Mouse (Mus musculus) lung, postnatal 0 days (tissue): ENCODE measurements around the gene Patj. TPM values are rescaled to one million over a fixed set of nuclear protein-coding genes. Genes with fewer than 3 reads are reported as not detected.

Experiments used
- ATAC-seq: fragments of 200-750 bp; cut with Nextera tagmentation; 2 replicates; pipeline ENCODE4 v1.8.0; 2017; ENCODE audit warnings: moderate library complexity
- DNase-seq: peaks from one replicate; pipeline ENCODE4 v3.0.0-alpha.2; 2016; ENCODE audit warnings: low spot score
- H3K27ac ChIP-seq: fragments of 300-500 bp; sonication (generic); 2 replicates; pipeline ENCODE4 v1.5.1; 2014; ENCODE audit warnings: antibody characterized with exemption, mild to moderate bottlenecking, low read length, mixed read lengths
- H3K27me3 ChIP-seq: fragments of 300-500 bp; sonication (generic); replicated peaks from 2 replicates; pipeline ENCODE4 v1.6.1; 2014; ENCODE audit warnings: low read length, mixed read lengths; ENCODE audit not compliant: insufficient read depth
- H3K36me3 ChIP-seq: fragments of 300-500 bp; sonication (generic); 2 replicates; pipeline ENCODE4 v1.6.1; 2014; ENCODE audit warnings: low read length, mixed read lengths; ENCODE audit not compliant: insufficient read depth
- H3K4me1 ChIP-seq: fragments of 300-500 bp; sonication (generic); 2 replicates; pipeline ENCODE4 v1.6.1; 2014; ENCODE audit warnings: antibody characterized with exemption, low read depth, low read length, mixed read lengths; ENCODE audit not compliant: insufficient read depth
- H3K4me2 ChIP-seq: fragments of 300-500 bp; sonication (generic); replicated peaks from 2 replicates; pipeline ENCODE4 v1.6.1; 2014; ENCODE audit warnings: low read depth, mild to moderate bottlenecking, low read length, moderate library complexity, mixed read lengths
- H3K4me3 ChIP-seq: fragments of 300-500 bp; sonication (generic); 2 replicates; pipeline ENCODE4 v1.5.1; 2014; ENCODE audit warnings: low read depth, low read length
- H3K9ac ChIP-seq: fragments of 300-500 bp; sonication (generic); replicated peaks from 2 replicates; pipeline ENCODE4 v1.6.1; 2014; ENCODE audit warnings: low read depth, mild to moderate bottlenecking
- H3K9me3 ChIP-seq: fragments of 300-500 bp; sonication (generic); 2 replicates; pipeline ENCODE4 v1.6.1; 2016; ENCODE audit warnings: low read length, mixed read lengths
- CTCF ChIP-seq: IDR thresholded peaks from 2 replicates; pipeline ENCODE4 v1.5.1; 2016; ENCODE audit warnings: antibody characterized with exemption, mild to moderate bottlenecking
- EP300 ChIP-seq: IDR thresholded peaks from 2 replicates; pipeline ENCODE4 v1.6.1; 2016; ENCODE audit warnings: antibody characterized with exemption, mild to moderate bottlenecking, control low read depth
- WGBS: fragments of 180-500 bp; shearing (Covaris S2); extraction: QIAGEN DNeasy Blood & Tissue Kit; methylation state at CpG from one replicate; pipeline ENCODE4 v1.1.7; 2014; 5-methylcytosine and 5-hydroxymethylcytosine counted together
- polyA plus RNA-seq: library from polyadenylated mRNA; unstranded; fragments of >200 nt; fragmentation: Nextera tagmentation; extraction: Ambion mirVana; gene quantifications from 2 replicates; pipeline ENCODE4 v1.2.1, GENCODE M21; 2015

Patj gene
- polyA plus RNA-seq, 1 experiment from 2014 or later = 13.4 TPM

DNA sequence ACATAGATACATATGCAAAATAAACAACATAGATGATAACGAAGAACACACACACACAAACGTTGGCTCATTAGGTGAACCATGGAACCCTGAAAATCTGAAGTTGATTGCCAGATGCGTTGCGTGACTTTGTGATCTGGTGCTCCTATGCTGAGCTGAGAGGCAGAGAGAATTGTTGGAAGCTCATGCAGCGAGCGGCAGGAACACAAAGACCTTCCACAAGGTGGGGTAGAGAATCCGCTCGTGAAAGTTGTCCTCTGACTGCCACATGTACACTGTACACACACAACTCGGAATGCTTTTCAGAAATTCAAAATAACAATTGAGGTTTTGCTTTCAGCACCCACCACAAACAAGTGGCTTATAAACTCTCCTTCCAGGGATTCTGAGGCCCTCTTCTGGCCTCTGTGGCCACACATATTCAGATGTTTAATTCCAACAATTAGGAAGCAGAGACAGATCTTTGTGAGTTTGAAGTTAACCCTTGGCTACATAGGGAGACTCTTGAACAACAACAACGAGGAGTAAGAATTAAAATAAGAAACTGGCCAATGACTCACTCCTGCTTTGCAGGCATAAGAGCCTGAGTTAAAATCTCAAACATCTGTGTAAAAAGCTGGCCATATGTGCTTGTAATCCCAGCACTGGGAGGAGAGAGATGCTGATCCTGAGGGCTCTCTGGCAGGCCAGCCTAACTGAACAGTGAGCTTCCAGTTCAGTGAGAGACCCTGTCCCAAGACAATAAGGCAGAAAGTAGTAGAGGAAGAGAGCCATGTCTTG is 116.6 kb downstream of the Patj start:
- no peak for DNase-seq
- no peak for ATAC-seq
- Histone ChIP-seq H3K27me3 (no peaks in the 10 kb centered on the region), H3K4me3 (no peak overlapping the region), H3K9ac (no peak overlapping the region), H3K9me3 (no peaks in the 10 kb centered on the region), H3K27ac (no peak overlapping the region), H3K4me1 (no peaks in the 10 kb centered on the region; the same call in 1 of the 2 replicates), H3K4me2 (no peak overlapping the region), H3K36me3 (no peaks in the 10 kb centered on the region)
- TF ChIP-seq EP300 (no peak), CTCF (no peak)
- WGBS = 83% methylated on average over 10 of the region's 10 CpGs

DNA sequence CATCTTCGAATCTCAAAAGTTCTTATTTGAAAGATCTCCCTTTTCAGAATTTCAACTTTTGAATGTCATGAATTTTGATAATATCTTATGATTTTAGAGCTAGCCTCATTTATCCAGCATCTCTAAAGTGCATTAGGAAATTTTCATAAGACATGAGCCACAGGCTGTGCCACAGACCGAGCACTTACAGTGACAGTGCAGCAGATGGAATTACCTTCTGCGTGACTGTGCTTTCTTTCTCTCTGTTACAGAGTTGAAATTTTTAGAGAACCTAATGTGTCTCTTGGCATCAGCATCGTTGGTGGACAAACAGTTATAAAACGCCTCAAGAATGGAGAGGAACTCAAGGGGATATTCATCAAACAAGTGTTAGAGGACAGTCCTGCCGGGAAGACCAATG is 124.9 kb downstream of the Patj start:
- no peaks in the 10 kb centered on the region for H3K9me3 ChIP-seq
- H3K36me3 ChIP-seq = 0 out of 2 replicates have a peak, but pooled peaks cover 10% of the 10 kb centered on the region
- 77% methylated on average over 6 of the region's 6 CpGs for WGBS
- ATAC-seq (no peak), DNase-seq (no peak)
- no peaks in the 10 kb centered on the region for H3K27me3 ChIP-seq
- no peak overlapping the region for H3K27ac ChIP-seq
- no peak for TF ChIP-seq CTCF
- TF ChIP-seq EP300 = no peak
- H3K4me3 ChIP-seq = no peak overlapping the region
- no peaks in the 10 kb centered on the region for H3K4me1 ChIP-seq
- H3K9ac ChIP-seq = no peak overlapping the region
- H3K4me2 ChIP-seq = no peak overlapping the region

DNA sequence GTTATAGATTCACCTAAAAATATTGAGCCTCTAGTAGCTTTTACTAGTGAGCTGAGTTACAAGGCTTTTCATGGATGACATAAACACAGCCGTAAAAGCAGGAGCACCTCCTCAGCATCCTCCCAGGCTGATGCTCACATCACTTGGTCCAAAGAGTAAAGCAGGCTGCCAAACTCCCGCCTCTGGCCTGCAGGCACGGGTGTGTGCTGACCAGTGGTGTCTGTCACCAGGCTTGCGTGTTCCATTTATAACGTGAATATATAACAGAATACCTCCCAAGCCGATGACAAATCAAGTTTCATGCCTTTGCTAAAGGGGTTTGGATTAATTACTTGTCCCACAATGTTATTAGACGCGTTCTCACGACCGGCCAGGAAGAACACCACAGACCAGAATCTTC is 128.9 kb downstream of the Patj start:
- H3K4me1 ChIP-seq = no peaks in the 10 kb centered on the region
- H3K36me3 ChIP-seq = 0 out of 2 replicates have a peak, but pooled peaks cover 5% of the 10 kb centered on the region
- no peak overlapping the region for H3K4me2 ChIP-seq
- 95% methylated on average over 10 of the region's 10 CpGs for WGBS
- no peak overlapping the region for H3K9ac ChIP-seq
- no peaks in the 10 kb centered on the region for H3K9me3 ChIP-seq
- no peak overlapping the region for H3K4me3 ChIP-seq
- H3K27ac ChIP-seq = no peak overlapping the region
- TF ChIP-seq CTCF (no peak), EP300 (no peak)
- DNase-seq = no peak
- ATAC-seq = no peak
- no peaks in the 10 kb centered on the region for H3K27me3 ChIP-seq

DNA sequence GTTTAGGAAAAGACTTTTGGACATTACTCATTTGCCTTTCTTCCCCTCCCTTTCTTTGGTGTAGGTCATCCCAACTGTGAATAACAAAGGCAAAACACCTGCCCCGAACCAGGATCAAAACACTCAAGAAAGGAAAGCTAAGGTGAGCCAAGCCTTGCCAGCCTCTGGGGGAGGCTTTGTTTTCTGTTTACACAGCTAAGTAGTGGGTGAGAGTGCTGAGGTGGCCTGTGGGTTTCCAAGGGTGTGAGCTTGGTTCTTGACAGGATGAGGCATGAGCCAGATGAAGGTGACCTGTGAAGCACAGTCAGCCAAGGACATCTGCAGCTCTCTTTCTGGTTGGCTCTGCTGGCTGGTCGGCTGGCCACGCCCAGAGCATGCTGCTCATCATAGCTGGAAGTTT is 139.9 kb downstream of the Patj start:
- H3K36me3 ChIP-seq = no peaks in the 10 kb centered on the region
- 77% methylated on average over 3 of the region's 3 CpGs for WGBS
- DNase-seq = no peak

DNA sequence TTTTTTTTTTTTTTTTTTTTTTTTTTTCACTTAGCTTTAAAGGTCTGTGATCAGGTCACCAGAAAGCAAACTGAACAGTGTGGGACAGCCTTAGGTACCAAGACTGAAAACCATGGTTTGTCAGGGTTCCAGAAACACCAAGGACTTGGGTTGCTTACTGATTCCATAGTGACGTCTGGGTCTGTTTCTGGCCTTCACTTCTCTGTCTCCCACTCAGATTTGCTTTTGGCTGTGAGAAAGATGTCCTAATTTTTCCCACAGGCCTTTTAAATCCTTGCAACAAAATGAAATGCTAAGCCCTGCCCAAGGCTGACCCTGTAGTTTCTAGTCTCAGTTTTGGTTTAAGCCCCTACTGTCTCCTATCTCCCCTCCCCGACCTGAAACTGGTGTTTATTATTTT is 146.0 kb downstream of the Patj start:
- H3K4me3 ChIP-seq = no peak overlapping the region
- no peaks in the 10 kb centered on the region for H3K27me3 ChIP-seq
- 67% methylated on average over 2 of the region's 2 CpGs for WGBS
- no peaks in the 10 kb centered on the region for H3K4me1 ChIP-seq
- no peak for DNase-seq
- no peak for ATAC-seq
- H3K27ac ChIP-seq = no peak overlapping the region
- H3K4me2 ChIP-seq = no peak overlapping the region
- H3K9me3 ChIP-seq = no peaks in the 10 kb centered on the region
- no peaks in the 10 kb centered on the region for H3K36me3 ChIP-seq
- H3K9ac ChIP-seq = no peak overlapping the region
- TF ChIP-seq EP300 (no peak), CTCF (no peak)

More for the DNA sequence above, 139.9 kb downstream of the Patj start:
- no peak overlapping the region for H3K4me3 ChIP-seq
- ATAC-seq = no peak
- no peak overlapping the region for H3K27ac ChIP-seq
- H3K27me3 ChIP-seq = no peaks in the 10 kb centered on the region
- no peaks in the 10 kb centered on the region for H3K9me3 ChIP-seq
- no peak for TF ChIP-seq CTCF
- TF ChIP-seq EP300 = no peak
- H3K9ac ChIP-seq = no peak overlapping the region
- H3K4me1 ChIP-seq = no peaks in the 10 kb centered on the region
- H3K4me2 ChIP-seq = no peak overlapping the region

DNA sequence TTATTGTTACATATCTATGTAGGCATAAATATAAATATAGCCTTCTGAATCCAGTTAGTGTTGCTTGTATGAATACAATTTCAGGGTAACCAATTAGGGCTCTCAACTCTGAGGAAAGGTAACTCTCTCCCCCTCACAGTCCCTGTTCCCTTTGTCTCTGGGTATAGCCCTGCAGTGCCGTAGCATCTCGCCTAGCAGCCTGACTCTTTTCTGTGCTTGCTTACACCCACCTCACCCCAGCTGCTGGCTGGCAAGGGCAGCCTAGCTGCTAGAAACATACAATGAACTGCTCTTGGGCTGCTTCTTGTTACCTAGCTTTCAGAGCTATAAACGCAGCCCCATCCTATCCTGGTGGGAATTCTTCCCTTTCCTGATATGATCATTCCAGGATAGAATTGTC is 147.4 kb downstream of the Patj start:
- Histone ChIP-seq H3K9ac (no peak overlapping the region), H3K4me1 (no peaks in the 10 kb centered on the region), H3K36me3 (no peaks in the 10 kb centered on the region), H3K9me3 (no peaks in the 10 kb centered on the region), H3K4me2 (no peak overlapping the region), H3K27ac (no peak overlapping the region), H3K4me3 (no peak overlapping the region), H3K27me3 (no peaks in the 10 kb centered on the region)
- WGBS = 65% methylated on average over 3 of the region's 3 CpGs
- ATAC-seq (no peak), DNase-seq (no peak)
- TF ChIP-seq EP300 (no peak), CTCF (no peak)
